Mouse (Mus musculus) gastrocnemius, postnatal 10 days (tissue): ENCODE measurements around the gene Thy1. TPM values are rescaled to one million over a fixed set of nuclear protein-coding genes. Genes with fewer than 3 reads are reported as not detected.

Experiments used
- DNase-seq: peaks from one replicate; pipeline ENCODE4 v3.0.0; 2021; ENCODE audit warnings: mixed read lengths
- long read RNA-seq, 2 experiments: library from polyadenylated mRNA; stranded (forward); transcript quantifications; one replicate each; pipeline ENCODE4 v2.0.0; 2021
- total RNA-seq, 2 experiments: library from RNA; stranded (reverse); gene quantifications; 2 replicates each; pipeline ENCODE4 v1.2.3; 2021

Gene Thy1
- 10 to 100 TPM; 42.5 to 44.6 TPM for total RNA-seq
- long read RNA-seq, experiment 1, partial matches to known transcripts: 0 of 5 reads
- long read RNA-seq, experiment 1, other reads (novel, unspliced or antisense): 2 of 5 reads
- long read RNA-seq, experiment 2, partial matches to known transcripts: 0 of 5 reads
- long read RNA-seq, experiment 2, other reads (novel, unspliced or antisense): 2 of 5 reads

DNA sequence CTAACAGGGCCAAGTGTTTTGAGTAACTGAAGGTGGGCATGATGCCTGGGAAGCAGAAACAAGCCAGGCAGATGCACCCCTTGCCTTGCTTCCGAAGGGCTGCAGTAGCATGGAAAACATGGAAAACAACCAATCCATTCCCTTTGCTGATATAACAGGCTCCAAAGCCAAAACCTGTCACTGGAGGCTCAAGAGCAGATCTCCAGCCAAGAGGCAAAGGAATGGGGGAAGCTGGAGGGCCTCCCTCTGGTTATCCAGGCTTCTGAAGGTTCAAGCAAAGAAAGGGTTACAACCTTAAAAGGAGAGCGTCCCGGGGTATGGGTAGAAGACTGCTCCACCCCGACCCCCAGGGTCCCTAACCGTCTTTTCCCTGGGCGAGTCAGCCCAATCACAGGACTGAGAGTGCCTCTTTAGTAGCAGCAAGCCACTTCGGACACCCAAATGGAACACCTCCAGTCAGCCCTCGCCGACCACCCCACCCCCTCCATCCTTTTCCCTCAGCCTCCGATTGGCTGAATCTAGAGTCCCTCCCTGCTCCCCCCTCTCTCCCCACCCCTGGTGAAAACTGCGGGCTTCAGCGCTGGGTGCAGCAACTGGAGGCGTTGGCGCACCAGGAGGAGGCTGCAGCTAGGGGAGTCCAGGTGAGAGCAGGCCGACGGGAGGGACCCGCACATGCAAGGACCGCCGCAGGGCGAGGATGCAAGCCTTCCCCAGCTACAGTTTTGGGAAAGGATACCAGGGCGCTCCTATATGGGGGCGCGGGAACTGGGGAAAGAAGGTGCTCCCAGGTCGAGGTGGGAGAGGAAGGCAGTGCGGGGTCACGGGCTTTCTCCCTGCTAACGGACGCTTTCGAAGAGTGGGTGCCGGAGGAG, at the start of gene Thy1:
Thy1 (plus strand) TSS at position 549 of the 872 bp plus-strand sequence.
- peak; percentile 33 for DNase-seq

DNA sequence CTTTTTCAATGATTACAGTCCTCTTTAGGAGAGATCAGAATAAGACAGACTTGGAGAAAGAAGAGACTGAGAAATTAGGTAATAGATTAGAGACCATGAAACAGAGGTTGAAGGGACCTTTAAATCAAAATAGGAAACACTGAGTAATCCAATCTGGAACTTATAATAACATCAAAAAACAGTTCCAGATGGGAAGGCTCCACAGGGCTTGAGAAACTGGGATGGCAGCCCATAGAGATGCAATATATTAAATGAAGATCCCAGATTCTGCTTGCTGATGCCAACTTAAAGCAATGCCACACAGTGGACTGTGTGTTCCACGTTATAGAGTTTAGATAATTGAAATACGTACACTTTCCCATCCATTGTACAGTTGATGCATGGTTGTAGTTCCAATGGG, 45.5 kb upstream of the Thy1 start:
- no peak for DNase-seq

DNA sequence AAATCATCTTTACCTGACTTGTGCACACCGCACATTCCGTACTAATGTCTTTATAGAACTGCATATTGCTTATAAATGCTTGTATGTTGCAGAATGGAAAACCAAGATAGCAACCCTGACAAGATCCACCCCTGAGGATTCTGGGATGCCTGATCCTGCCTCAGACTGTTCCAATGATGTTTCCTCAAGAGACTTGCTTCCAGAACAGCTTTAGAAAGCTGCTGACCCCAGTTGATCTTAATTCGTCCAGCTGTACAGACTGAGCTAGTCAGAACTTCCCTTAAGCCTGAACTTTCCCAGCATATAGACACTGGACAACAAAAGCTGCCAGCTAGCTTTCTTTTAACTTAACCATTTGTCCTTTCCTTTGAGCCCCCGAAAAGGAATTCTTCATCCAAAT, 44.3 kb upstream of the Thy1 start:
- DNase-seq: no peak

DNA sequence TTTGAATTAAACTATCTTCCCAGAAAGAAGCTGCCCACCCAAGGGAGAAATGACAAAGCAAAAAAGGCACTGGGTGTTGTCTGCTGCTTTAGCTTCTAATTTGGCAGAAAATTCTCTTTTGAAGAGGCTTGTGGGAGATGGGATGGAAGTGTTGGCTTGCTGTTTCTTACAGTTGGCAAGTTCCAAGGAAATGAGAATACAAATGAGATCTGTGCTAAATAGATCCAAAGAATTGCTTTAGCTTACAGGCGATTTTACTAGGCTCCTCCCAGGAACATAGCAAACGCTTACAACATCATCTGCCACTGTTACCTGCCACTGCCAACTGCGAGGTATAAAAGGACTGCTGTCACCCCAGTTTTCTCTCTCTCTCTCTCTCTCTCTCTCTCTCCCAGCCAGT, 38.8 kb upstream of the Thy1 start:
- DNase-seq: no peak

DNA sequence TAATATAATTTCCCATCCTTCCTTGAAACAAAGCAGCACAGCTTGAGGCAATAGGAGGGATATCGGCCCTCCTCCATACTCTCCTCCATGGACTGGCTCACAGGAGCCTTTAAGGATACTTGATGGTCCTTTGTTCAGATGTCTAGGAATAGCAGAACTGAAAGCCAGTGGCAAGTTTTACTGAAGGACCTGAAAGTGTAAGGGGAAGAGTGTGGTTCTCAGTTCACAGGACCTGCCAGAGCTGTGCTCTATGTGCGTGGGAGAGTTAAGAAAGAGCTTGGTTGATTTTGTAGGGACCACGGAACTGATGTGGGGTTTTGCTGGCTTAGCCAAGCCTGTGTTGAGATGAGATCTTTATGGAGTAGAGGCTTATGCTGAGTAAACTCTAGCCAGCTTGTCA, 37.9 kb upstream of the Thy1 start:
- no peak for DNase-seq

DNA sequence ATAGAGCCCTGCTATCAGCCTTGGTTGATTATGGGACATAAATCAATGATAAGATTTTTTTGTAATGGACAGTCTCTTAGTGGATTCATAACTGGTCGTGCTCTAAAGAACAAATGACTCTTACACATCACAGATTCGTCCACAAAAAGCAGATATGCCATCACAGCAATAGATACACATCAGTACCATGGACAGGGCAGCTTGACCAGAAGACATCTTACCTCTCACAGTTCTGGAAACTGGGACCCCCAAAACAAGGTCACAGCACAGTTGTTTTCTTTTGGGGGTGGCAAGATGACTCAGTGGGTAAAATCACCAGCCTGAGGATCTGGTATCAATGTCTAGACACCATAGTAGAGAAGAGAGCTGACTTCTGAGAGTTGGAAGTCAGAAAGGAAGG, 35.9 kb upstream of the Thy1 start:
- DNase-seq: no peak

DNA sequence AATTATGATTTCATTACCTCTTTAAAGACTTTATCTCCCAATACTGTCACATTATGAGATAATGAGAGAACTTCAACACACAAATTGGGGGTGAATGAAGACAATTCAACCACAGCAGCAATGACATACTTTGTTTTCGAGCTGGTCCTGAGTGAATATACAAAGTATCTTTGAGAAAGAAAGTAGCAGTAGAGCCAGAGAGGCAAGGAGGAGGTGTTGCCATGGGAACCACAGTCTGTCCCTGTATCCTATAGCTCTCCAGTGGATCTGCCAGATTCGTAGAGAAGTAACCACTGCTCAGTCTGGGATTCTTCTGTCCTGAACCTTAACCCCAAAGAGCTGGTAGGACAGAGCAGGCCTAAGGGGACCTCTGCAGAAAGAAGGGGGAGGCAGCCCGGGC, 35.2 kb upstream of the Thy1 start:
- DNase-seq: no peak

DNA sequence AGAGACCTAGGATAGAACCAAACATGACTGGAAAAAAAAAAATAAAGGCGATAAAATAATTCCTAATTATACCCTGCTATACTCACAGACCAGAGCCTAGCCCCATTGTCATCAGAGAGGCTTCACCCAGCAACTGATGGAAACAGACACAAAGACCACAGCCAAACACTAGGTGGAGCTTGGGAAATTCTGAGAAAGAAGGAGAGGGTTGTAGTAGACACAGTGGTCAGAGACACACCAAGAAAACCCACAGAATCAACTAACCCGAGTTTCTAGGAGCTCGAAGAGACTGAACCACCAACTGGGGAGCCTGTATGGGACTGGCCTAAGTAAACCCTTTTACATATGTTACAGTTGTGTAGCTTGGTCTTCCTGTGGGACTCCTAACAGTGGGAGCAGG, 32.3 kb upstream of the Thy1 start:
- no peak for DNase-seq

DNA sequence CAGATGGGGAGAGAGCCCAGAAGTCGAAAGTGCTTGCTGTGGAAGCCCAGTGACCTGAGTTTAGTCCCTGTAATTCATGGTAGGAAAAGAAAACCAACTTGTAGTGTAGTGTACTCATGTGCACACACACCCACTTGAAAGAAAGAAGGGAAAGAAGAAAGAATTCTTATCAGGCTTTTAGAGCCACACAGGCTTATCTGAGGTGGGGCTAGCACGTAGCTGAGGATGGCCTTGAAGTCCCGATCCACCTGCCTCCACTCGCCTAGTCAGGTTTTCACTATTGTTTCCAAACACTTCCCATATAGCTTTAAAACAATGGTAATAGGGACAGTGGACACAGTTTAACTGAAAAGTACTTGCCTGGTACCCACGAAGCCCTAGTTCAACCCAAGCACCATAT, 31.5 kb upstream of the Thy1 start:
- DNase-seq: no peak

DNA sequence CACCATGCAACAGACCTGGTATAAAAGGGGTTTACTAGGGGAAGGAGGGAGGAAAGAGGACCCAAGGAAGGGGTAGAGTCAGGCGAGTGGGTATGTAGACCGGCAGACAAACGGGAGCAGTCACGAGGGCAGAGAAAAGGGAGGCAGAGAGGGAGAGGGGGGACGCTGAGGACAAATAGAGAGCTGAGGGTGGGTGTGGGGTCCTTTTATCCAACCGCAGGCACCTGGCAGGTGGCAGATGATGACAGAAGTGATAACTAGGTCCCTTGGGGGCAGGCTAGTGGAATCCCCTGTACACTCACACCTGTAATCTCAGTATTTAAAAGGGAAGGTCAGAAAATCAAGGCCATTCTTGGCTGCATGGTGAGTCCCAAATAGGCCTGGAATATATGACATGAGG, 31.0 kb upstream of the Thy1 start:
- no peak for DNase-seq

DNA sequence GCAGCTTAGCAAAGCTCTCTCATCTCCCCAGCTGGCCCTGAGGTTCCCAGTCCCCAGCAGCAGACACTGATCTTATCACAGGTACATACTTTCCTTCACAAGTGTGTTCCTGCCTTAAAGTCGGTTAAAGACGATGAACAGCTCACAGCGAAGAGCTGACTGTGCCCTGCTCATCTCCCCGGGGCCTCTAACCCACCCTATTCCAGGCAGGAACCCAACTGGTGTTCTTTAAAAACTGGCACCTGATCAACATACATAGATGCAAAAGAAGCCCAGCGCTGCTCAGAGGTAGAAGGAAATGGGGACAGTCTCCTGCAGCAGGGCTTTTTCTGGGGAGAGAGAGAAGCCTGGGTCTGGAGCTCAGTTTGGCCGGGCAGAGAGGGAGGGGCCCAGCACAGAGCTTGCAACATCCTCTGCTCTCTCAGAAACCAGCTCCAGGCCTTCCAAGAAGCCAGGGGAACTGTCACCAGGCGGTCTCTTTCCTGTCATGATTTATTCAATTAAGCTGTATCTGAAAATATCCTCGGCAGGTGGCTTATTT, 30.4 kb upstream of the Thy1 start:
- DNase-seq: peak; percentile 32

DNA sequence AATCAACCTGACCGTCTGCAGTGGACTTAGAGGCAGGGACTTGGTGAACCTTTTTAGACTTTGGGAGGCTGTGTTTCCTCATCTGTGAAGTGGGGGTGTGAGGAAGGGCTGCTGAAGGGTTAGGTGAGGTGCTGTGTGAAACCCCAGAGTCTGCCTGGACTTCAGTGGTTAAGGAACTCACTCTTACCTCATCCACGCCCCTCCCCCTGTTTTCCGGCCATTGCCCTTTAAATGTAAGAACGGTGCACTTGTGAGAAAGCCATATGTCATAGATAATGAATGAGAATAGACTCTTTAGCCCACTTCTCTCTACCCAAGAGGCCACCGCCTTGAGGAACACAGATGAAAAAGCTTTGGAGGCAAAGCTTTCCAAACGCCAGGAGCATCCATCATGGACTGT, 29.4 kb upstream of the Thy1 start:
- DNase-seq: no peak

DNA sequence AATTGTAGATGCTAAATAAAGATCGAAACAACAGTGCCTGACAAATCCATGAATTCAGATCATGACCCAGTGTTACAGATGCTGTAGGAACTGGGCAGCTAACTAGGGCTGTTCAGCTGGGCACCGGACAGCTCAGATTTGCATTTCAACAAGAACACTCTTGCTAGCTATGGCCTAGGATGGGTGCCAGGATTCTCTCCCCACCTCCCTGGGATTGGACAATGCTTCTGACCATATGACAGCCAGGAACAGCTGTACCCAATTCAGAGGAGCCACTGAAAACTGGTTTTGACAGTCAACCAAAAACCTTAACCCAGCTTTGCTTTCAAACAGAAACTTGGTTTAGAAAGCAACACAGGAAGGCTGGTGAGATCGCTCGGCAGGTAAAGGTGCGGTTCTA, 26.9 kb upstream of the Thy1 start:
- DNase-seq: no peak

DNA sequence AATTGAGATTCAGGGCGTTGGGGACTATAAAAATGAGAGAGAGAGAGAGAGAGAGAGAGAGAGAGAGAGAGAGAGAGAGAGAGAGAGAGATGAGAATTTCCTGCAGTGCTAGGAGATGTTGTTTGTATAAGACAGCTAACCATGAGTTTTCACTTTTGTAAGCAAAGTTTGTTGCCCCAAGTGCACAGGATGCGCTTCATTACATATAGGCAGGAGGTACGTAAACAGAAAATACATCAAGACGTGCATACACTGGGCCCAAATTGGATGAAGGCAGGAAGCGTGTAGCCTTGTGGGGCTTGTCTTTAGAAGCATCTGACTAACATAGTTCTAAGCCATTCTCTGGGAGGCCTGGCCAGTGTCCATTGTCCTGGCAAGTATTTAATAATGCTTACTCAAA, 25.3 kb upstream of the Thy1 start:
- no peak for DNase-seq

DNA sequence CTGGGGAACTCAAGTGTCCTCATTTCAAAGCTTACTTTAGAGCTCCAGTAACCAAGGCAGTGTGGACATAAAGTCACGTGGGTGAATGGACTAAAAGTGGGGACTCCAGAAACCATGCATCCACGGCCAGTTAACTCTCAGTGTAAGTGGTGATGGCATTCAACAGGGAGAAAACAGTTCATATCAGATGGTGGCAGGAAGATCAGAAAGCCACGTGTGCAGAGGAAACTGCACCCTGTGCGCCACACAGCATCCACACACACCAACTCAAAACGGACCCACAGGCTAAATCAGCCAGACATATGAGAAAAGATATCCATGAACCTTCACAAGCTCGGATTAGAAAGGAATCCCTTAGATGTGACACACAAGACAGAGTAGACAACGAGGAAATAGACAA, 23.2 kb upstream of the Thy1 start:
- DNase-seq: no peak

DNA sequence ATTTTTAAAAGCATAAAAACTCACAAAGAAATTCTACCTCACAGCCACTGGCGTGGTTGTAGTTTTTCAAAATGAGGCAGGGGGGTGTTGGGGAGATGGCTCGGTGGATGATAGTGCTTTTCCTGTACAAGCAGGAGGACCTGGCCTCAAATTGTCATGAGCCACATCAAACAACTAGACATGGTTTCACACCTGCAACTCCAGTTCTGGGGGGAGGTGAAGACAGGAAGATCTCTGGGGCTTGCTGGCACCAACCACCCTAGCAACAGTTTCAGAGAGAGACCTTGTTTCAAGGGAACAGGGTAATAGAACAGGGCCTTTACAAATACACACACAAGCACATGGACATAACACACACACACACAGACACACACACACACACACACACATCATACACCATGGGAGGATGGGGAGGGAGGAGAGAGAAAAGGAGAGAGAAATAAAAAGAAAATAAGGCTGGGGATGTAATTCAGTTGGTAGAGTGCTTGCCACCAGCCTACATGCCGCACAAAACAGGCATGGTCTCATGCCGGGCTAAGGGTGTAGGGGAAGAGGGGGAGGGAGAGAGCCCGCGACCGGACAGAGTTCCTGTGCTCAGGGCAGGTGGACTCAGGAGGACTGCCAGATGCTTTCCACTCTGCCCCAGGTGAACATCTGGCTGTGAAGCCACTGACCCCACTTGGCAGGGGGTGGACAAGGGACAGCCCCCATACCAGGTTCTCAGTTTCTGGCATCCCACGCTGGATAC, 20.9 kb upstream of the Thy1 start:
- no peak for DNase-seq

DNA sequence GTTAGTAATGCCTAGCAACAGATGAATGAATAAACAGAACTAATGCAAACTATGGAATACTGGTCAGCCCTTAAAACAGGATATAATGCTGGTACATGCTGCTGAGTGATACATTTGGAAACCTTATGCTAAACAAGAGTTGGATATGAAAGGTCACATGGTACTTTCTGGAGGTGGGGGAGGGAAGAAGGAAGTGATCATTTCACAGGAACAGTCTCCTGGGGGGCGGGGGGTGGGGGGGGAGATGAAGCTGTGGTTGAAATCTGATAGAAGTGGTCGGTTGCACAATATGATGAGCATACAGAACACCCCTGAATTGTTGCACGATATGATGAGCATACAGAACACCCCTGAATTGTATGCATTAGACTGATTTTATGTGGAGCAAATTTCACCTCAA, 19.1 kb upstream of the Thy1 start:
- no peak for DNase-seq

DNA sequence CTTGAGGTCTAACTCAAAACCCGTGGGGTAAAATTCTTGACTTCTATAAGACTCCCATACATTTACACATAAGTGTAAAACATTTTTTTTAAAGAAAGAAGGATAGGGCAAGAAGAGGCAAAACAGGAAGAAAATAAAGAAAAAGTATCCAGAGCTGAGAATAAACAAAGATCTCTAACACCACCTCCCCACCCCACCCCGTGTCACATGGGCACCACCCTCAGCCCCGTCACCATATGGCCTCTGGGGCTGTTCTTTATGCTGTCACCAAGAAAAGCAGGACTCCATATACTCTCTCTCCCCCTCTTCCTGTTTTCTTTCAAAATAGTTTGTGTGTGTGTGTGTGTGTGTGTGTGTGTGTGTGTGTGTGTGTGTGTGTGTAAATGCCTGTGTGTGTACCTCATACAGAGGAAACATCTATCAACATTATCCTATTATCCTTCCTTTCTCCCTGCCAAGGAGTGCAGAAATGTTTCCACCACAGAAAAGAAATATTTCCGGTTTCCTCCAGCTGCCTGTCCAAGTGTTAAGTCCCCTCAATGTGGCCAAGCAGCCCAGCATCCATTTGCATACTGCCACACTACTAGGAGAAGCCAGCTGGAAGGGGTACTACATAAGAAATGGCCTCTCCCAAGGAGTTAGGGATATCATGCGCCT, 13.5 kb upstream of the Thy1 start:
- no peak for DNase-seq

DNA sequence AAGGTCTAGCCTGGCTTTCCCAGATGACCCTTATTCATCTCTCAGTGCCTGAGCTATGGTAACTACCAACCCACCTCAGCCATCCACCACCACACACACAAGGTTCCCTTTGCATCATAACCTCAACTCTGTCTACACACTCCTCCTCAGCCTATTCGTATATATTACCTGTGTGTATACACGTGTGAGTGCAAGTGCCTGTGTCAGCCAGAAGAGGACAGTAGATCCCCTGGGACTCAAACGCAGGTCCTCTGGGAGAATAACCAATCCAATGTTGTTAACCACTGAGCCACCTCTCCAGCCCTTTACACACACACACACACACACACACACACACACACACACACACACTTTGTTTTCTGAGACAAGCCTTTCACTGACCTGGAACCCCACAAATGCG, 12.5 kb upstream of the Thy1 start:
- DNase-seq: no peak

DNA sequence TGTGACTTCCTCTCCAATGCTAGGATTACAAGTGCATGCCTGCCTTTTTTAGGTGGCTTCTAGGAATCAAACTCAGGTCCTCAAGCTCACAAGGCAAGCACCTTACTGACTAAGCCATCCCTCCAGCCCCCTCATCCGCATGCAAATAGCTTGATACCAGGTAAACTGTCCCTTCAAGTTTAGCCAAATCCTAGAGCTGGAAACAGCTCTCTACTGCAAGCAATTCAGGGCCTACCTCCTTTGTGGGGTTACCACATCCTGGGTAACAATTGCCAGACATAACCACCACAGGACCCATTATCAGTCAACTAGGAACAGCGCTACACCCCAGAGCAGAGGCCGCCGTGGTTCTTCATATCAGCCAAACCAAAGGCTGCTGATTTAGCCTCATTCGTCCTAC, 12.1 kb upstream of the Thy1 start:
- DNase-seq: no peak

DNA sequence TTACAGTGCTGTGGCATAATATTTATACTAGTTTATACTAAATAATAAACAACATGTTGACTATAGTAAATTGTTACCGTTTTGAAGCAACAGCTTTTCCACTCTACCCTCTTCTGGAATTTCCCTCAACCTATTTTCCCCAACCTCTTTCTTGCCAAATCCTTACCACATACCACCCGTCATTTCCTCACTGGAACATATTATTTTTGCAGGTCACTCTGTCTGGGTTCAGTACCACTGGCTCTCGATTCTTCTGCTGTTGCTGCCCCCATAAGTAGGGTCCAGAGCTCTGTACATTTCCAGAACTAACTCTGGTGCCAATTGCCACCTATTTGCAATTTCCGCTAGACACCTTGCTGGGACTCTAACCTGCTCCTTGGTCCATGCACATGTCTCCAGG, 11.2 kb upstream of the Thy1 start:
- DNase-seq: no peak

DNA sequence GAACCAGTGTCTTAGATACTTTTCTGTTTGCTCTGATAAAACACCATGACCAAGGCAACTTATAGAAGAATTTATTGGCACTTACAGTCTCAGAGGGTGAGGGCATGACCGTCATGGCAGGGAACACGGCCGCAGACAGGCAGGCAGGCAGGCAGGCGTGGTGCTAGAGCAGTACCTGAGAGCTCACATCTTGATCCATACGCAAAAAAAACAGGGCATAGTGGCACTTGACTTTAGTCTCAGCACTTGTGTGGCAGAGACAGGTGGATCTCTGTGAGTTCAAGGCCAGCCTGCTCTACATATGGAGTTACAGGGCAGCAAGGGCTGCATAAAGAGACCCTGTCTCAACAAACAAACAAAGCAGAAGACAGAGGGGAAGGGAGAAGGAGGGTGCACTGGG, 9.9 kb upstream of the Thy1 start:
- no peak for DNase-seq
